Mouse (Mus musculus): Measurements from ENCODE around the gene Tmcc1.
"Not testable (repeated sequence)": the region's sequence is repeated elsewhere in the genome, so short reads cannot be mapped to it uniquely, and the experiment has no call there.

Tmcc1 gene

DNA sequence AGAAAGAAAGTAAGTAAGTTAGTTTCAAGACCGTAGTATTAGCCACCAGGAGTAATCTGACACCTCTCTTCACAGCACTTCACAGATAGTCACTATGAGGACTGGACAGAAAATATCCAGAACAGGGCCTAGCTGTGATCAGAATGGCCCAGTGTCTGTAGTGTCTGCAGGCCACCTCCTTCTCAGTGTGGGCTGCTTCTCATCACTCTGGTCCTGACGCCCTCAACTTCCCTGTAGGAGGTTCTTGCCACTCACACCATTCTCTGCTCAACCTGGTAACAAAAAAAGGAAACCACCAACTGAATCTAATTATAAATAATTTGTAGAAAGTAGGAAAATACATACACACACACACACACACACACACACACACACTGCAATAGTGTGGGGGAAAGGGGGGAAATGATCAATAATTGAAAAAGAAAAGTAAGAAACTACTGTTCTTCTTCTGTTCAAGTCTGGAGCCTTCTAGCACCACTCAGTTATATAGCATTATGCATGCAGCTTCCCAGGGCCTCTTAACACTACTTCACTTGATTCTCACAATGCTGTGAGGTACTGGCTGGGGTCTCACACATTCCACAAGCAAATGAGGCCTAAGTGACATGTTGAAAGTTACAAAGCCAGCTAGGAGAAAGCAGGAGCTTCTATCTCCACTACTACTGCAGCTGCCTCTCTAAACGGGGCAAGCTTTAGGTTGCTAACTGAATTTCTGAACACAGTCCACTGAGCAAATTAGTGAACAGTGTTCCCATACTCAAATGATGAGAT is 38.2 kb downstream of the Tmcc1 start:
- DNase-seq (ENCODE audit: extremely low read depth, insufficient read length, low spot score) = no peak

DNA sequence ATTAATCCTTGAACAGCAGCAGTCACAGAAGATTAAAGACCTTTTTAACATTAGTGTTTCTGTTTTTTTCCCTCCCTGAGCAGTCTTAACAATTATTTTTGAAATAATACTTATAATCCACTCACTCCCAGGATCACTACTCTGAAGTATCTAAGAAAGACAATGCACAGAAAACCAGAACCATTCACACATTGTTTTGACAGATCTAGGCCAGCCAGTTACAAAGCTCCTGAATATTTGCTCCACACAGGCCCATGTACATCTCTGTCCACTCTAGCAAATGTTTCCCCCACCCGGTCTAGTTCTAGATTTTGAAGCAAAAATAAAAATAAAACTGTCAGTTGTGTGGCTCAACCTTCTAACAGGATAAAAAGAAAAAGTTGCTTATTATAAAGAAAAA is 45.9 kb downstream of the Tmcc1 start:
- no peak for DNase-seq (ENCODE audit: extremely low read depth, insufficient read length, low spot score)

DNA sequence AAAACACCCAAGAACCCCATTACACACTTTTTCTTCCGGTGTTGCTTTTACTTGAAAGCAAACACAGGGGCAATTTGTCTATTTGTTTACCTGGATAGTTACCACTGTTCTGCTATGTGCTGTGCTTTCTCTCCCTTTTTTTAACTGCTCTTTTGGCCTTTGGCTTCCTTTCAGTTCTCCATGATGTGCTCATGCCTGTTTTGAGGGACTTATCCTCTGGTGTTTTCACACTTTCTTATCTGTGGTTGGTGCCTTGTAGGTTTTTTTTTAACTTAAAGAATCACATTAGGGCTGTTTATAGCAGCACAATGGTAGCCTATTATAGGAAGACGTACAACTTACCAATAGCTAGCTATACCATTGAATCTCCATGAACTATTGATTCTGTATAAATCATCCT is 51.6 kb downstream of the Tmcc1 start:
- no peak for DNase-seq (ENCODE audit: extremely low read depth, insufficient read length, low spot score)

DNA sequence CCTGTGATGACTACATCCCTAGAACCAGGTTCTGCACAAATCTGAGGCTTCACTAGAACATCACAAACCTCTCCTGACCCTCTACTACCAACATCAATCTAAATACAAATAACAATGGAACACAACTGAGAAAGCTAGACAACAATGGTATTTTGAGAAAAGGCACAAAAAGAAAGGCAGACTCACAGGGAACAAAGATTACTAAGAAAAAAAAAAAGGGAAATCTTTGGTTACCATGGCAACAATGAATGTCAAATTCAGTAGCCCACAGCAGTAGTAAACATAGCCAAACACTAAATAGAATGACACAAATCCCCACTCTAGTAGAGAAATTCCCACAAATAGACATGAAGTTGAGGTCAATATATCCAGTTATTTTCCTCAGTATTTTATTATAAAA is 52.5 kb downstream of the Tmcc1 start:
- no peak for DNase-seq (ENCODE audit: extremely low read depth, insufficient read length, low spot score)

DNA sequence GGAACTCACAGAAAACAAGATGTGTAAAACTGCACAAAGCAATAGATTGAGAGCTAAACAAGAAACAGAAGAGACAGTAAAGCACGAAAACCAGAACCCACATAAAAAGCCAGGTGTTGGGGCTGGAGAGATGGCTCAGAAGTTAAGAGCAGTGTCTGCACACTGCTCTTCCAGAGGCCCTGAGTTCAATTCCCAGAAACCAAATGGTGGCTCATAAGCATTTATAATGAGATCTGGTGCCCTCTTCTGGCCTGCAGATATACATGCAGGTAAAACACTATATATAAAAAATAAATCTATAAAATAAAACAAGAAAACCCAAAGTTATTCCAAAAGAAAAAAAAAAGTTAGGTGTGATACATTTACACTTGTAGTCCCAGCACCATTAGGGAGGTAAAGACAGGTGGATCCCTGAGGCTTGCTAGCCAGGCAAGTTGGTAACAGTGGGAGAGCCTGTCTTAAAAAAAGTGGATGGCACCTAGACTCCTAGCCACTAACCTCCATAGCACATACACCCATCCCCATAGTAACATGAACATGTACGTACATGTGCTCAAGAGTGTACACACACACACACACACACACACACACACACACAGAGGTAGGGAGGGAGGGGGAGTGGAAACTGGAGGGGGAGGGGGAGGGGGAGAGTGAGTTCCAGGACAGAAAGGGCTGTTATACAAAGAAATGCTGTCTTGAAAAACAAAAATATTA is 54.0 kb downstream of the Tmcc1 start:
- DNase-seq (ENCODE audit: extremely low read depth, insufficient read length, low spot score) = no peak

DNA sequence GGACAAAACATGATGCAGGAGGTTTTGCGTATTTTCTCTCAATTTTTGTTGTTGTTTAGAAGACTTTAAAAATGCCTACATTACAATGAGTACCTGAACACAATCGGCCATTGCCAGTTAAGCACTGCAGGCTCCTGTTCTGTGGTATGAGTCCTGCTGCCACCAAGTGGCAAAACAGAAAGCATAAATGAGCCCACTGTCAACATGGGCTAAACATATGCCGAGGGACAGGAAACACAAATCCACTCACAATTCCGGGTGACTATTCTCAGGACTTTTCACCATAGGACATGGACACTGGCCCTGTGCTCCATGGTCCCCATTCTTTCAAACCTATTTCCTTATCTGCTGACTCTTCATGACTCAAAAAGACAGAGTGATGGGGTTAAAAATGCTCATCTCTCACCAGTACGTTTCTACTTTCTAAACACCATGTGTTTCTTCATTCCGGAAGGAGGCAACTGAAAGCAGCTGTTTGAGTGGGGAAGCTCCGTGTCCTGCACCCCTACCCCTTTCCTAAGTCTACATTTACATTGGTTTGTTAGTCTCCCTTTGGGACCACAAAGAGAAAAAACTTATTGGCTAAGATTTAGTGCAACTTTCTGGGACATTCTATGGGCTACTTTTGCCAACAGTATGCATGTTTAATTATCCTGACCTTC is 57.2 kb downstream of the Tmcc1 start:
- no peak for DNase-seq (ENCODE audit: extremely low read depth, insufficient read length, low spot score)

DNA sequence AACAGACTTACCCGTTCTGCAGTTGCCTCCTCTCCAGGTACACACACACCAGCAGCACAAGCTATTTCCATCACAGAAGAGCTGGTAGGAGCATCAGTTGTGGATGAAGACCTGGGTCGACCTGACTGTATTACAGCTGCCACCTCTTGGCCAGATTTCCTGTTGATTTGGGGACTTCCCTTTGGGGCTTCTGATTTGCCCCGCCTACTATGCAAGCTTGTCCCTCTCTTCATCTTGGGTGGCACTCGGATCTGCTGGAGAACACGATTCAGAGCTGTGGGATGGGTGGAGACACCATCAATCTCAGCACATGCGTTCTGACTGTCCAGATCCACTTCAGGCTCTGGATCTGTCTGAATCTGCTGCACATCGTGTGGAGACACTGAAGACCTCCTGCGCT is 59.5 kb downstream of the Tmcc1 start:
- DNase-seq (ENCODE audit: extremely low read depth, insufficient read length, low spot score) = no peak

DNA sequence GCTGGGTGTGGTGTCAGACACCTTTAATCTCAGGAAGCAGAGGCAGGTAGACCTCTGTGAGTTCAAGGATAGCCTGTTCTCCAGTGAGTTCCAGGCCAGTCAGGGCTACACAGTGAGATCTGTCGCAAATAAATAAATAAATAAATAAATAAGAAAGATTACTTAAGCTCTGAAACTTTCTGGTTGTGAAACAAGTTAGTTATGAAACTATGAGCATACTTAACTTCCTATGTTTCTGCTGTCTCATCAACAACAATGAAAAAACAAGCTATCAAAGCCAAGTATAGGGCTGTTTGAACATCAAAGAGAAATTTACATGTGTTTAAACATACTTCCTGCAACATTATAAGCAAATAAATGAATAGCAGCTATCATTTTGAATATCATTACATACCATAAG is 61.5 kb downstream of the Tmcc1 start:
- no peak for DNase-seq (ENCODE audit: extremely low read depth, insufficient read length, low spot score)

DNA sequence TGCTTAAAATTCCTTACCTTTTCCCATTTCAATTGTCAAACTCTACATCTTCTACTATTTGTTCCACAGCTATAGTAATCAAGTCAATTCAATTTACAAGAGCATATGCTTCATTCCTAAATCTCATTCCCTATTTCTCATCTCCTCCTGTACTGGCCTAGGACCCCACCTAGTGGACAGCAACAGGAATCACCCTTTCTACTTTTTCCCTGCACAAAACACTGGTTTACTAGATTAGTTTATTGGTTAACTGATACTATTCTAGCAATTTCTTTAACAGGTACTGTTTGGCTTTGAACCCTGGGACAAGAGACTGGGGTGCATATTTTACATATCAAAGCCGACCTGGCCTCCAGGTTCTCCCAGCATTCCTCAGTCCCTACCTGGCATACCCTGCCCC is 64.6 kb downstream of the Tmcc1 start:
- DNase-seq (ENCODE audit: extremely low read depth, insufficient read length, low spot score) = no peak

DNA sequence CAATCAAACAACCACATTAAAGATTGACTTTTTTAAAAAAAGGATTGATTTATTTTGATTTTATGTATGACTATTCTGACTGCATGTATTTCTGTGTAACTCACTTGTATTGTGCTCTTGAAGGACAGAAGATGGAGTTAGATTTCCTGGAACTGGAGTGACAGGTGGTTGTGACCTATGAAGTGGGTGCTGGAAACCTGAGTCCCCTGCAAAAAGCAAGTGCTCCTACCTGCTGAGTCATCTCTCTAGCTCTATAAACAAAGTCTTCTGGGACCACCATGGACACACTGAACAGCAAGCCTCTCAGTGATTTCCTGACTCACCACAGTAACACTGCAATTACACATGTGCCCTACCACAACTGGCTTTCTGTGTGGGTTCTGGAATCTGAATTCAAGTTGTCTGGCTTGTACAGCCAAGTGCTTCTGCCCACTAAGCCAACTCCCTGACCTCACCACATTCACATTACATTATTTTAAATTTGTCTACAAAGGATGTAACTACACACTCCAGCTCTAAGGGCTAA is 65.3 kb downstream of the Tmcc1 start:
- DNase-seq (ENCODE audit: extremely low read depth, insufficient read length, low spot score) = no peak

DNA sequence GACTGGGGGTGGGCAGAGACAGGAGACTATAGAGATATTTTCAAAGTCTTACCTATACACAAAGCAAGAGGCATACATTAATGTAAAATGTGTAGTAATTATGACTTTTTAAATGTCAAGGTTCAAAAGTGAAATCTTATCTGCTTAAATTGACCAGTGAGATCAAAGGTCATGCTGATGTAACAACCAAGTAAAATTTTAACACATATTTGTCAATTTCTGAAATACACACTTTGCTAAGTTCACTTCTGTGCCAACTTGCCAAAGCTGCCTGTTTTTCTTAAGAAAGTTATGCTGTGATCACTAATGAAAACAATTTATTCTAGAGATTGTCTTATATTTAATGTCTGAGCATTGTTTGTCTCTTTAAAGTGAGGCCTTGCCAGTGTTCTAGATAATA is 66.7 kb downstream of the Tmcc1 start:
- DNase-seq (ENCODE audit: extremely low read depth, insufficient read length, low spot score) = no peak

DNA sequence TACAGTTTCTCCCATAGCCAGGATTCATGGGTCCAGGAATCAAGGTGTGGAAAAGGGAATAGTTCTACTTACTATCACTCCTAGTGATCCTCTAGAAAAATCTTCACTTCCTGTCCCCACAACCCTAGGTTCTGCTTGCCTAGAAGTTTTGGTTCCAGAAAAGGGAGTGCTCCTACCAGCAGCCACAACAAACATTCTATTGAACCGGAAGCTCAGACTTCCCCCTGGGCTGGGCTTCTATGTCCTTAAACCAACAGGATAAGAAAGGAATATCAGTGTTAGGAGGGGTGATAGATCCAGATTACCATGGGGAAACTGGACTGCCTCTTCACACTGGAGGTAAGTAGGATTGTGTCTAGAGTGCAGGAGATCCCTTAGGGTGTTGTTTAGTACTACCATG is 70.4 kb downstream of the Tmcc1 start:
- DNase-seq (ENCODE audit: extremely low read depth, insufficient read length, low spot score) = no peak

DNA sequence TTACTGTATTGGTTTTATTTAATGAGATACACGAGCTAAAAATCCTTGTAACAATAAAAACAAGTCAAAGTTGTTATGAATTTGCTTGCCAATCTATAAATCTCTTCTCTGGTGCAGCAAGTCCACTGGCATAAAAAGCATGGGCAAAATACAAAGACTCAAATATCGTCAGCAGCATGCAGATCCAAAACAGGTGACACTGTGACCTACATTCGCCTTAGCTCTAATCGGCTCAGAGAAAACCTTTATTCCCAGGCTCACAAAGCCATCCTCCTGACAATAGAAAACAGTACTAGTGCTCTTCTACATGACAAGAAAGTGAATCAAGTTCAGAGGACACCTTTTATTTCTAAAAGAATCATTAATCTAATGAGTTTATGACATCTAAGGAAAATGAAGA is 73.6 kb downstream of the Tmcc1 start:
- DNase-seq (ENCODE audit: extremely low read depth, insufficient read length, low spot score) = no peak

DNA sequence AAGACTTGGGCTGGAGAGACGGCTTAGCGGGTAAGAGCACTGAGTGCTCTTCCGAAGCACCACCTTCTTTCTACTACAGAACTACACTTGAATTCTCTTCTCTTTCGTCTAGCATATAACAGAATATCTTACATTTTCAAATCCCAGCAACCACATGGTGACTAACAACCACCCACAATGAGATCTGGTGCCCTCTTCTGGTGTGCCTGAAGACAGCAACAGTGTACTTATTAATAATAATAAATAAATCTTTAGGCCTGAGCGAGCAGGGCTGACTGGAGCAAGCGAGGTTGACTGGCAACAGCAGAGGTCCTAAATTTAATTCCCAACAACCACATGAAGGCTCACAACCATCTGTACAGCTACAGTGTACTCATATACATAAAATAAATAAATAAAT is 76.7 kb downstream of the Tmcc1 start:
- DNase-seq (ENCODE audit: extremely low read depth, insufficient read length, low spot score) = not testable (repeated sequence)

DNA sequence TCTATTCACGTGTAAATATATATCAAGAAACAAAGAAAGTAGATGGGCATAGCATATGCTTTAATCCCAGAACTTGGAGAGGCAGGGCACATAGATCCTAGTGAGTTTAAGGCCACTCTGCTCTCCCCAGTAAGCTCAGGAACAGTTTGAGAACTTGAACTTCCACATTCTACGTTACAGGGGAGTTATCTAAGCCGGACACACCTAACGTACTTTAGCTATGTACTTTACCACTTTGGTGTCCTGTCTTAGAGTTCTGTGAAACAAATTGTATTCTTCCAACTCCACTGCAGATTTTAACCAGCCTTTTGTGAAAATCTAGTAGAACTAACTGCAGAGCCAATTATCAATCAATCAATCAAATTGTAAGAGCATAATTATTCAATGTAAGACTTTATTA is 82.7 kb downstream of the Tmcc1 start:
- DNase-seq (ENCODE audit: extremely low read depth, insufficient read length, low spot score) = no peak

DNA sequence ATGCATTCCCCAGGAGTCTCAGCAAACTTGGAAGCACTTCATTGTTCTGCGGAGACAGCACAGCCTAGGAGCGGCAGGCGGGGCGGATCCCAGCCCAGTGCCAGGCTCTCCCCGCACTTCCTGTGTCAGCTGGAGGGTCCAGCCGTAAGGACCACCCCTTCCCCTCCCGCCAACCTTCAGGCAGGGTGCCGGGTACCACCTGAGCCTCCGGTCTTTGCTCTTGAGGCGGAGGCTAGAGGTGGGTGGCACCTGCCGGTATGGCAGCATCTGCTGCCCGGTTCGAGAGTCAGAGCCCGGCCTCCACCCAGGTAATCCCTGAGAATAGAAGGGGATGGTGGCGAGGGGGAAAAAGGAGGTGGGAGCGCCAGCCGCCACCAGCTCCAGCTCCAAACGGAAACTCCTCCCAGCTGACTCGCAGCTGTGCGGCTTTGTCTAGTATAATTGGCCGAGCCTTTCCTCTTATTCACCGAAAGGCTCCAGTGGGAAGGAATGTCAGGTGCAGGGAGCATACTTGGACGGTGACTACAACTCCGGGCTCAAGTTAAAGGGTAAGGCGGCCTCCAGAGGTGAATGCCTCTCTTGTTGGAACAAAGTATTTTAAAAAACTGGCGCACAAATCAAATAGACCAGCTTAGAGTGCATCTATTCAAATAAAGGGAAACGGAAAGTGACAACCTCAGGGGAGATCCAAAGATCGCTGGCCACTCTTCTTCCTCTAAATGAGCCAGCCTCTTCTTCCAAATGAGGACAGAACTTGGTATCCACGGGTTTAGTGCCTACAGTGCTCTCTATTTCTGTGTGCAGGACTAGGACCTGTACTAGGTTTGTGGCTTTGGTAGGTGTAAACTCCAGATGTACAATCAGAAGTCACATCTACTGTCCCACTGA is 85.6 kb downstream of the Tmcc1 start:
- peak; percentile 66 for DNase-seq (ENCODE audit: extremely low read depth, insufficient read length, low spot score)

DNA sequence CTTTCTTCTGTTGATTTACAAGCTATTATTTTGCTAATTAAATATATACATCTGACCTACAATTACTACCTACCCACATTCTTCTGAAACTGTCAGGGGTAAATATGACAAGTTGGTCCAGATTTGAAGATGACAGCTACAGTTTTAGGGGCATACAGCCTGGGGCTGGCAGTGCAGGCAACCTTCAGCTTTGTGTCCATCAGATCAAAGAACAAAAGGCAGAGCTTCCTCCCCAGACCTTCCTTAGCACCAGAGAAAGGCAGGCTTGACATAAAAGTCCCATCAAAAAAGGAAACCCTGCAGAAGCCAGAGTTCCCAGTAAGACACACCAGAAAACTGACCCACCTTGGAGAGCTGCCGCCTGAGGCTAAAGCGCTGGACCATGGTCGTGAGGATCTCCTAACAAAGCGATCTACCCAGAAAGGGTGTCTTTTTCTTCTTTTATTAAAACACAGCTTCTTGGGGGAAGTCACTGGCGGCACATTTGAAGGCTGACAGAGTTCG is 86.3 kb downstream of the Tmcc1 start:
- DNase-seq (ENCODE audit: extremely low read depth, insufficient read length, low spot score) = no peak

DNA sequence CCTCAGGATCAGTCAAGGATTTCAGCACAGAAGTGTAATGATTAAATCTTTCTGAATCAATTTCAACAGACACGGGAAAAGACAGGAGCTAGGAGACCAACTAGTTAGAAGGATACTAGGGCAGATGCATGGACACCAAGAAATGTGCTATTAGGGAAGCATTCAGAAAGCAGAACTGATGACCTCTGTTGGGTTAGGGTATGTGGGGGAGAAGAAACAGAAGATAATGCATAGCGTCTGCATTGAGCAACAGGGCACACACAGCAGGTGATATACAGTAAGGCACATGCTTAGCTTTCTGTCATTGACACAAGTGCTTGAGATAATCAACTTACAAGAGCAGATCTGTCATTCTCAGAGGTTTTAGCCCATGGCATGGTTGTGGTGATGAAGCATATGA is 95.7 kb downstream of the Tmcc1 start:
- no peak for DNase-seq (ENCODE audit: extremely low read depth, insufficient read length, low spot score)

DNA sequence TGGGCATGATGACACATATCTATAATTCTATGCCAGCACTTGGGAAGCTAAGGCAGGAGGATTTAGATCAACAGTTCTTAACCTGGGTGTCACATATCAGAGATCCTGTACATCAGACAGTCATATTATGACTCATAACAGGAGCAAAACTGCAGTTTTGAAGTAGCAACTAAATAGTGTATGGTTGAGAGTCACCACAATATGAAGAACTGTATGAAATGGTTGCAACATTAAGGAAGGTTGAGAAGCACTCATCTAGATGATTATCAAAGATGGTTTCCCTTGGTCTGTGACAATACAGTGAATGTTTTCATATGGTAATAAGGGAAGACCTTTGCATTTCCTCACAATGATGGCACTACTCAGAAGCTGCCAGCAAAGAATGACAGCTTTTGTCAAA is 103.9 kb downstream of the Tmcc1 start:
- no peak for DNase-seq (ENCODE audit: extremely low read depth, insufficient read length, low spot score)

DNA sequence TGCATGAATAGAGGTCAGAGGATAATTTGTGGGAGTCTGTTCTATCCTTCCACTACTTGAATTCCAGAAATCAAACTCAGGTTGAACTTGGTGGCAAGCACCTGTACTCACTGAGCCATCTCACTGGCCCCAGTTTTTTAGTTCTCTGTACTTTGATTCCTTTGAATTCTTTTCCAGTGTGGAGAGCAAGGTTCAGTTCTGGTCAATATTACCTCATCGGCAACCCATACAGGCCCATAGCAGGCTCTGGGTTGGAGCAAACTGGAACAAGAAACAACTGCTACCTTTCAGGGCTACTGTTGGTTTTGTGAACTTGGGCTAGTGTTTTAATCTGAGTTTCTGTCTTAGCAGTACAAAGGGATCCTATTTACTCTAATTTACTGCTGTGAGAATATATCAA is 107.2 kb downstream of the Tmcc1 start:
- DNase-seq (ENCODE audit: extremely low read depth, insufficient read length, low spot score) = no peak

DNA sequence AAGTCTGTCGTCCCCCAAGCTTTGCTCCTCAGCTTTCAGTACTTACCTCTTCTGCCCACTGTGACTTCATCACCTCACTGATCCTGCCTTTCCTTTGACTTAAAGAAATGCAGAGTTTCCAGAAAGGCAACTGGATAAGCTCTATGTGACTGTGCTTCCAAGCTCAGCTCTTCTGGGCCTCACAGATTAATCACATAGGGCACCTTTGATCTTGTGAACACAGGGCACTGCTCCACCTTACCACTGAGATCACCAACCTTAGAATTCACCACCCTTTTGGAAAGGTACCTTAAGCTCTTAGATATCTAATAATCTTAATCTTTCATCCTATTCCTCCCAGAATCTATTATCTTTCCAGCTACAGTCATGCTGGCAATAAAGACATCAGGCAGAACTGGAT is 111.0 kb downstream of the Tmcc1 start:
- DNase-seq (ENCODE audit: extremely low read depth, insufficient read length, low spot score) = no peak
